Mouse (Mus musculus) megakaryocyte-erythroid progenitor cell, adult 5-6 weeks (primary cell): ENCODE measurements around the gene Olfr713. TPM values are rescaled to one million over a fixed set of nuclear protein-coding genes. Genes with fewer than 3 reads are reported as not detected.
A peak's percentile ranks its signal among the peaks of the same experiment; 100 is the strongest.

Experiments
- ATAC-seq: replicated peaks from 2 replicates; pipeline ENCODE4 v1.8.0; 2016; ENCODE audit warnings: mild to moderate bottlenecking, inconsistent platforms; ENCODE audit not compliant: severe bottlenecking, poor library complexity, low FRiP score, low TSS enrichment
- total RNA-seq, 2 experiments: library from RNA; stranded (forward) in 1 of 2; stranded (reverse) in 1 of 2; fragments of 200-1000, 215-1000 nt in 1 of 2; fragments of >200 nt in 1 of 2; fragmentation: Nextera tagmentation in 1 of 2; gene quantifications; 2 replicates each; pipeline ENCODE4 v1.2.3; 2014 to 2017

The Olfr713 gene
- not detected in 2 replicates for total RNA-seq (2014; fragmentation: Nextera tagmentation)
- not detected in 2 replicates for total RNA-seq (2017)

GRCm38 (mm10) chr7:107030874-107031273, at the start of gene Olfr713:
Gene Olfr713, plus strand, starts transcription at chr7:107031174.
- no peak for ATAC-seq

- ATAC-seq = no peak
Observed at GRCm38 (mm10) chr7:106985236-106985635, 45.7 kb upstream of the Olfr713 start.

GRCm38 (mm10) chr7:107000798-107001197, 30.2 kb upstream of the Olfr713 start:
- ATAC-seq = no peak

GRCm38 (mm10) chr7:107004169-107004568, 26.8 kb upstream of the Olfr713 start:
- ATAC-seq = peak; percentile 57; the same call in 1 of the 2 replicates

- ATAC-seq = no peak
Observed at GRCm38 (mm10) chr7:107005972-107006371, 25.0 kb upstream of the Olfr713 start, which contains the start of gene Olfr2. Gene Olfr2, minus strand, starts transcription at chr7:107006072.

GRCm38 (mm10) chr7:107039934-107040563, 9.1 kb downstream of the Olfr713 start:
- no peak for ATAC-seq

GRCm38 (mm10) chr7:107043136-107043535, 12.2 kb downstream of the Olfr713 start:
- ATAC-seq = no peak

- ATAC-seq = no peak
Observed at GRCm38 (mm10) chr7:107044407-107044806, 13.4 kb downstream of the Olfr713 start.

- ATAC-seq = peak; percentile 93
Observed at GRCm38 (mm10) chr7:107045833-107046232, 14.9 kb downstream of the Olfr713 start.

- ATAC-seq = no peak
Observed at GRCm38 (mm10) chr7:107047578-107047977, 16.6 kb downstream of the Olfr713 start.

- ATAC-seq = no peak
Observed at GRCm38 (mm10) chr7:107070681-107071080, 39.7 kb downstream of the Olfr713 start, which contains the start of gene Olfr714. Gene Olfr714, plus strand, starts transcription at chr7:107070981.

Other genes starting within 250 kb of the Olfr713 start
- not detected in 2 replicates for gene Olfr699, start 238.0 kb upstream of the Olfr713 start, total RNA-seq (2014; fragmentation: Nextera tagmentation)
- not detected in 2 replicates for gene Olfr699, start 238.0 kb upstream of the Olfr713 start, total RNA-seq (2017)
- gene Olfr700, start 222.3 kb upstream of the Olfr713 start, total RNA-seq (2014; fragmentation: Nextera tagmentation) = not detected in 2 replicates
- gene Olfr700, start 222.3 kb upstream of the Olfr713 start, total RNA-seq (2017) = not detected in 2 replicates
- not detected in 2 replicates for gene Olfr701, start 217.0 kb upstream of the Olfr713 start, total RNA-seq (2014; fragmentation: Nextera tagmentation)
- not detected in 2 replicates for gene Olfr701, start 217.0 kb upstream of the Olfr713 start, total RNA-seq (2017)
- gene Olfr702, start 197.3 kb upstream of the Olfr713 start, total RNA-seq (2014; fragmentation: Nextera tagmentation) = not detected in 2 replicates
- not detected in 2 replicates for gene Olfr702, start 197.3 kb upstream of the Olfr713 start, total RNA-seq (2017)
- not detected in 2 replicates for gene Olfr703, start 187.8 kb upstream of the Olfr713 start, total RNA-seq (2014; fragmentation: Nextera tagmentation)
- not detected in 2 replicates for gene Olfr703, start 187.8 kb upstream of the Olfr713 start, total RNA-seq (2017)
- gene Olfr704, start 168.0 kb upstream of the Olfr713 start, total RNA-seq (2014; fragmentation: Nextera tagmentation) = not detected in 2 replicates
- not detected in 2 replicates for gene Olfr704, start 168.0 kb upstream of the Olfr713 start, total RNA-seq (2017)
- gene Olfr705, start 154.3 kb upstream of the Olfr713 start, total RNA-seq (2014; fragmentation: Nextera tagmentation) = not detected in 2 replicates
- gene Olfr705, start 154.3 kb upstream of the Olfr713 start, total RNA-seq (2017) = not detected in 2 replicates
- gene Olfr706, start 143.0 kb upstream of the Olfr713 start, total RNA-seq (2014; fragmentation: Nextera tagmentation) = not detected in 2 replicates
- not detected in 2 replicates for gene Olfr706, start 143.0 kb upstream of the Olfr713 start, total RNA-seq (2017)
- gene Olfr707, start 129.9 kb upstream of the Olfr713 start, total RNA-seq (2014; fragmentation: Nextera tagmentation) = not detected in 2 replicates
- gene Olfr707, start 129.9 kb upstream of the Olfr713 start, total RNA-seq (2017) = not detected in 2 replicates
- gene Olfr1532-ps1, start 123.2 kb upstream of the Olfr713 start, total RNA-seq (2014; fragmentation: Nextera tagmentation) = not detected in 2 replicates
- gene Olfr1532-ps1, start 123.2 kb upstream of the Olfr713 start, total RNA-seq (2017) = not detected in 2 replicates
- not detected in 2 replicates for gene Olfr709-ps1, start 99.0 kb upstream of the Olfr713 start, total RNA-seq (2014; fragmentation: Nextera tagmentation)
- gene Olfr709-ps1, start 99.0 kb upstream of the Olfr713 start, total RNA-seq (2017) = not detected in 2 replicates
- gene Olfr710, start 82.9 kb upstream of the Olfr713 start, total RNA-seq (2014; fragmentation: Nextera tagmentation) = not detected in 2 replicates
- not detected in 2 replicates for gene Olfr710, start 82.9 kb upstream of the Olfr713 start, total RNA-seq (2017)
- not detected in 2 replicates for gene Olfr6, start 67.2 kb upstream of the Olfr713 start, total RNA-seq (2014; fragmentation: Nextera tagmentation)
- gene Olfr6, start 67.2 kb upstream of the Olfr713 start, total RNA-seq (2017) = not detected in 2 replicates
- gene Olfr711, start 55.7 kb upstream of the Olfr713 start, total RNA-seq (2014; fragmentation: Nextera tagmentation) = not detected in 2 replicates
- gene Olfr711, start 55.7 kb upstream of the Olfr713 start, total RNA-seq (2017) = not detected in 2 replicates
- 0.07 TPM in 1 of 2 replicates, not detected in the other for gene Olfr2, start 25.1 kb upstream of the Olfr713 start, total RNA-seq (2014; fragmentation: Nextera tagmentation)
- not detected in 2 replicates for gene Olfr2, start 25.1 kb upstream of the Olfr713 start, total RNA-seq (2017)
- gene Olfr714, start 39.8 kb downstream of the Olfr713 start, total RNA-seq (2014; fragmentation: Nextera tagmentation) = not detected in 2 replicates
- gene Olfr714, start 39.8 kb downstream of the Olfr713 start, total RNA-seq (2017) = not detected in 2 replicates
- not detected in 2 replicates for gene Olfr17, start 62.0 kb downstream of the Olfr713 start, total RNA-seq (2014; fragmentation: Nextera tagmentation)
- gene Olfr17, start 62.0 kb downstream of the Olfr713 start, total RNA-seq (2017) = not detected in 2 replicates
- not detected in 2 replicates for gene Olfr715b, start 79.2 kb downstream of the Olfr713 start, total RNA-seq (2014; fragmentation: Nextera tagmentation)
- not detected in 2 replicates for gene Olfr715b, start 79.2 kb downstream of the Olfr713 start, total RNA-seq (2017)
- gene Olfr715, start 99.9 kb downstream of the Olfr713 start, total RNA-seq (2014; fragmentation: Nextera tagmentation) = not detected in 2 replicates
- gene Olfr715, start 99.9 kb downstream of the Olfr713 start, total RNA-seq (2017) = not detected in 2 replicates
- gene Olfr716, start 107.2 kb downstream of the Olfr713 start, total RNA-seq (2014; fragmentation: Nextera tagmentation) = not detected in 2 replicates
- not detected in 2 replicates for gene Olfr716, start 107.2 kb downstream of the Olfr713 start, total RNA-seq (2017)
- gene Nlrp14, start 135.8 kb downstream of the Olfr713 start, total RNA-seq (2014; fragmentation: Nextera tagmentation) = not detected in 2 replicates
- not detected in 2 replicates for gene Nlrp14, start 135.8 kb downstream of the Olfr713 start, total RNA-seq (2017)
- not detected in 2 replicates for gene Rbmxl2, start 178.3 kb downstream of the Olfr713 start, total RNA-seq (2014; fragmentation: Nextera tagmentation)
- not detected in 2 replicates for gene Rbmxl2, start 178.3 kb downstream of the Olfr713 start, total RNA-seq (2017)